Mouse (Mus musculus) lung, embryonic 16.5 days (tissue): ENCODE results near the gene Frmd4a. TPM values are rescaled to one million over a fixed set of nuclear protein-coding genes. Genes with fewer than 3 reads are reported as not detected.
"Not testable (repeated sequence)": the region's sequence is repeated elsewhere in the genome, so short reads cannot be mapped to it uniquely, and the experiment has no call there.

Source experiments
- ATAC-seq: fragments of 200-750 bp; cut with Nextera tagmentation; 2 replicates; pipeline ENCODE4 v1.8.0; 2017; ENCODE audit warnings: low read depth, mild to moderate bottlenecking, moderate library complexity
- H3K27ac ChIP-seq: fragments of 300-500 bp; sonication (generic); 2 replicates; pipeline ENCODE4 v1.5.1; 2014; ENCODE audit warnings: mild to moderate bottlenecking, control low read depth, low read length
- H3K27me3 ChIP-seq: fragments of 300-500 bp; sonication (generic); 2 replicates; pipeline ENCODE4 v1.6.1; 2014; ENCODE audit warnings: low read depth, low read length, mixed read lengths; ENCODE audit not compliant: control insufficient read depth, insufficient read depth
- H3K36me3 ChIP-seq: fragments of 300-500 bp; sonication (generic); 2 replicates; pipeline ENCODE4 v1.6.1; 2014; ENCODE audit warnings: low read length; ENCODE audit not compliant: control insufficient read depth, insufficient read depth
- H3K4me1 ChIP-seq: fragments of 300-500 bp; sonication (generic); replicated peaks from 2 replicates; pipeline ENCODE4 v1.6.1; 2014; ENCODE audit warnings: low read length, mixed read lengths; ENCODE audit not compliant: control insufficient read depth, insufficient read depth
- H3K4me2 ChIP-seq: fragments of 300-500 bp; sonication (generic); 2 replicates; pipeline ENCODE4 v1.6.1; 2014; ENCODE audit warnings: low read depth, low read length, control low read depth
- H3K4me3 ChIP-seq: fragments of 300-500 bp; sonication (generic); 2 replicates; pipeline ENCODE4 v1.5.1; 2014; ENCODE audit warnings: mild to moderate bottlenecking, low read length, control low read depth
- H3K9ac ChIP-seq: fragments of 300-500 bp; sonication (generic); 2 replicates; pipeline ENCODE4 v1.6.1; 2014; ENCODE audit warnings: low read length, control low read depth
- H3K9me3 ChIP-seq: fragments of 300-500 bp; sonication (generic); 2 replicates; pipeline ENCODE4 v1.6.1; 2016; ENCODE audit warnings: low read length; ENCODE audit not compliant: control insufficient read depth
- whole genome bisulfite sequencing: fragments of 180-500 bp; shearing (Covaris S2); extraction: QIAGEN DNeasy Blood & Tissue Kit; methylation state at CpG from one replicate; pipeline ENCODE4 v1.1.7; 2014; 5-methylcytosine and 5-hydroxymethylcytosine counted together
- polyA plus RNA-seq: library from polyadenylated mRNA; unstranded; fragments of >200 nt; fragmentation: Nextera tagmentation; extraction: Ambion mirVana; gene quantifications from 2 replicates; pipeline ENCODE4 v1.2.1, GENCODE M21; 2015

Gene Frmd4a
- polyA plus RNA-seq, 1 experiment from 2014 or later: 29.1 TPM

DNA sequence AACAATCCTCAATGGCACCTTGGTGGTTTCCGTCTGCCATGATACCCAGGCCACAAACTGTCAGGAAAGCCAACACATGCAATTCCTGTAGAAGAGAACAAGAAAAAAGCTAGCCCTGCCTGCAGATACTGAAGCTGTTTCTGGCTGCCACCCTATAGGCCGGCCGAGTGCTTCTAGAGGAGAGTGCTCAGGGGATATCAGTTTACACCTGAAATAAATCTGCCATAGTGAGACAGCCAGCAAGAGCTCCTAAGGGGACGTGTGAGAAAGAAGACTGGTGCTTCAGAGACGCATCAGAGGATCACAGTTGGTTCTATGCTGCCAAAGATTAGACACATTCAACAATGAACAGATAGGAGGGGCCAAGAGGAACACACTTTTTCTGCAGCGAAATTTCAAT, 593.8 kb downstream of the Frmd4a start:
- Histone ChIP-seq H3K4me3 (no peak overlapping the region), H3K27ac (no peak overlapping the region), H3K4me2 (no peak overlapping the region), H3K27me3 (no peaks in the 10 kb centered on the region), H3K9me3 (no peaks in the 10 kb centered on the region), H3K4me1 (peaks cover 4% of the 10 kb centered on the region), H3K36me3 (peaks cover 60% of the 10 kb centered on the region), H3K9ac (no peak overlapping the region)
- ATAC-seq: no peak
- 80% methylated on average over 6 of the region's 6 CpGs for WGBS

DNA sequence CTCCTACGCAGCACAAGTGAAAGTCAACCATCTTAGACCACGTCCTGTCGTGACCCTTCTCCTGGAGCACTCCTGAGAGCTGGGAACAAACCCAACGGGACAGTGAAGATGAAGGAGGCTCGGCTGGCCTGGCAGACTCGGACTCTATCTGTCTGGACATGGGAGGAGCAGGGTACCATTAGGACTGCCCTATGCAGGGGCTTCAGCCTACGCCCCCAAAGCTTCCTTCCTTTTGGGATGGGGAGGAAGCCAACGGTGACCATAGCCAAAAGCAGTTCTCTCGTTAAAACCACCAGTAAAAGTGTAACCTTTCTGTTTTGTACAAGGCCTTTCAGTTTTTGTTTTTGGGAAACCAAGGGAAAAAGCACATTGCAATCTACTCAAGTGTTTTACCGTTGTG, 594.2 kb downstream of the Frmd4a start:
- no peak for ATAC-seq
- 86% methylated on average over 10 of the region's 10 CpGs for WGBS
- H3K4me2 ChIP-seq: no peak overlapping the region
- no peaks in the 10 kb centered on the region for H3K27me3 ChIP-seq
- no peak overlapping the region for H3K9ac ChIP-seq
- peaks cover 4% of the 10 kb centered on the region for H3K4me1 ChIP-seq
- peaks cover 56% of the 10 kb centered on the region for H3K36me3 ChIP-seq
- H3K27ac ChIP-seq: no peak overlapping the region
- H3K4me3 ChIP-seq: no peak overlapping the region
- no peaks in the 10 kb centered on the region for H3K9me3 ChIP-seq

DNA sequence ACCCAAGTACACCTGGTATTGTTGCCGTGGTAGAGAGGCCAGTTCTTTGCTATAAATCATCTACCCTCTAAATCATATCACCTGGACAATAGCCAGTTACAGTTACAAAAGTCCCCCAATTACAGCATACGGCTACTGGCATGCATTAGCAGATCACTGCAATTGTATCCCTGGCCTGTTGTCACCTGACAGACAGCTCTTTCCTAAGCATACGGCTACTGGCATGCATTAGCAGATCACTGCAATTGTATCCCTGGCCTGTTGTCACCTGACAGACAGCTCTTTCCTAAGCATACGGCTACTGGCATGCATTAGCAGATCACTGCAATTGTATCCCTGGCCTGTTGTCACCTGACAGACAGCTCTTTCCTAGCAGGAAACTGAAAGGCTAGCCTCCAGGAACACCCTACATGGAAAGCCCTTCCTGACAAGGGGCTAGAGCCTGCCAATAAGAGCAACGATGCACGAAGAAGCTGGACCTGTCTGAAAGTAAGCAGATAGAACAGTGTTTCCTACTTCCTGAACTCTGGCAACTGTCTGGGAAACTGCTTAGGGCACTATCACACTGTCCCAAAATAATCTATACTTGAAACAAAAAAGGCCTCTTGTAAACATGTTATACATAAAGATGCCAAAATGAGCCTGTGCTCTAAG, 596.9 kb downstream of the Frmd4a start:
- ATAC-seq: peak; percentile 52
- 50% methylated on average over 6 of the region's 6 CpGs for WGBS

DNA sequence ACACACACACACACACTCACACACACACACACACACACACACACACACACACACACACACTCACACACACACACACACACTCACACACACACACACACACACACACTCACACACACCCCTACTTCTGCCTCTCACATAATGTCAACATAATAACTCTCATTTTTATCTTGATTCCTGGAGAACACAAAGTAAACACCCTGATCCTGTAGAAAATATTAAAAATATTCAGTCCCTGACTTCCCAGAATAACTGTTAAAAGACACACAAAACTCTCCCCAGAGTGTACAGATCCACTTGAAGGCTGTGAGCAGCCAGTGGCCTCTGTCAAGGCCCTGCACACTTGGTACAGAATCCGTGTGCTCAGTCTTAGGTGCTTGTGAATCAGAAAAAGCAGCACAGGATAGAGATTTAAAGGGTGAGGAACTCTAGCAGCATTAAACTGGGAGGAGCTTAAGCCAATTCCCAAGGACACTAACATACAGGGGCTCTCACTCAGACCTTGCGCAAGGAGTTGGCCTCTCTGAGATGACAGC, 597.6 kb downstream of the Frmd4a start:
- Histone ChIP-seq H3K4me3 (no peak overlapping the region), H3K4me1 (peaks cover 7% of the 10 kb centered on the region), H3K27me3 (no peaks in the 10 kb centered on the region), H3K36me3 (peaks cover 31% of the 10 kb centered on the region), H3K9me3 (no peaks in the 10 kb centered on the region), H3K4me2 (no peak overlapping the region), H3K27ac (peak overlapping the region; percentile 68), H3K9ac (no peak overlapping the region)
- peak; percentile 76 for ATAC-seq
- 67% methylated on average over 2 of the region's 2 CpGs for WGBS

More for the DNA sequence above, 596.9 kb downstream of the Frmd4a start:
- H3K4me2 ChIP-seq, H3K9me3 ChIP-seq, H3K4me3 ChIP-seq, H3K4me1 ChIP-seq, H3K9ac ChIP-seq, H3K27me3 ChIP-seq: not testable (repeated sequence)
- peak overlapping the region; percentile 68 for H3K27ac ChIP-seq
- H3K36me3 ChIP-seq: peaks cover 31% of the 10 kb centered on the region

DNA sequence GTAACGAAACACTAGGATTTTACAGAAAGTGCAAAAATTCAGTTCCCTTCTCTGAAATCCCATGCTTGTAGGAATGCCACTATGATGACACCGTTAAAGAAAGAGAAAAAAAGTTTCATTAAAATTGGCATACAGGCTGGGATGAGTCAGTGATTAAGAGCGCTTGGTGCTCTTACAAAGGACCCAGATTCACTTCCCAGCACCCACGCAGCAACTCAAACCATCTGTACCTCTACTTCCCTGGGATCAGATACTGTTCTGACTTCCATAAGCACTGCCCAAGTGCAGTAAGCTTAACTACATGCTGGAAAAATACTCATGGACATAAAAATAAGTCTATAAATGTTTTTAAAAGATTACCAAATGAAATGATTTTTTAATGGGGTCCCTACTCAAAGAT, 599.5 kb downstream of the Frmd4a start:
- 90% methylated on average over 4 of the region's 4 CpGs for WGBS
- peaks cover 14% of the 10 kb centered on the region for H3K36me3 ChIP-seq
- H3K4me1 ChIP-seq: peaks cover 14% of the 10 kb centered on the region
- H3K4me2 ChIP-seq: no peak overlapping the region
- H3K9ac ChIP-seq: no peak overlapping the region
- no peaks in the 10 kb centered on the region for H3K9me3 ChIP-seq
- no peaks in the 10 kb centered on the region for H3K27me3 ChIP-seq
- H3K27ac ChIP-seq: no peak overlapping the region
- H3K4me3 ChIP-seq: no peak overlapping the region
- no peak for ATAC-seq

DNA sequence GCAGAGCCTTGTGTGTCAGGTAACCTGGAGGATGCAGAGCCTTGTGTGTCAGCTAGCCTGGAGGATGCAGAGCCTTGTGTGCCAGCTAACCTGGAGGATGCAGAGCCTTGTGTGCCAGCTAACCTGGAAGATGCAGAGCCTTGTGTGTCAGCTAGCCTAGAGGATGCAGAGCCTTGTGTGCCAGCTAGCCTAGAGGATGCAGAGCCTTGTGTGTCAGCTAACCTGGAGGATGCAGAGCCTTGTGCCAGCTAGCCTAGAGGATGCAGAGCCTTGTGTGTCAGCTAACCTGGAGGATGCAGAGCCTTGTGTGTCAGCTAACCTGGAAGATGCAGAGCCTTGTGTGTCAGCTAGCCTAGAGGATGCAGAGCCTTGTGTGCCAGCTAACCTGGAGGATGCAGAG, 601.6 kb downstream of the Frmd4a start:
- ATAC-seq, H3K36me3 ChIP-seq, H3K27ac ChIP-seq, H3K27me3 ChIP-seq, H3K9me3 ChIP-seq, H3K9ac ChIP-seq, H3K4me3 ChIP-seq, H3K4me2 ChIP-seq: not testable (repeated sequence)
- H3K4me1 ChIP-seq: peaks cover 14% of the 10 kb centered on the region

DNA sequence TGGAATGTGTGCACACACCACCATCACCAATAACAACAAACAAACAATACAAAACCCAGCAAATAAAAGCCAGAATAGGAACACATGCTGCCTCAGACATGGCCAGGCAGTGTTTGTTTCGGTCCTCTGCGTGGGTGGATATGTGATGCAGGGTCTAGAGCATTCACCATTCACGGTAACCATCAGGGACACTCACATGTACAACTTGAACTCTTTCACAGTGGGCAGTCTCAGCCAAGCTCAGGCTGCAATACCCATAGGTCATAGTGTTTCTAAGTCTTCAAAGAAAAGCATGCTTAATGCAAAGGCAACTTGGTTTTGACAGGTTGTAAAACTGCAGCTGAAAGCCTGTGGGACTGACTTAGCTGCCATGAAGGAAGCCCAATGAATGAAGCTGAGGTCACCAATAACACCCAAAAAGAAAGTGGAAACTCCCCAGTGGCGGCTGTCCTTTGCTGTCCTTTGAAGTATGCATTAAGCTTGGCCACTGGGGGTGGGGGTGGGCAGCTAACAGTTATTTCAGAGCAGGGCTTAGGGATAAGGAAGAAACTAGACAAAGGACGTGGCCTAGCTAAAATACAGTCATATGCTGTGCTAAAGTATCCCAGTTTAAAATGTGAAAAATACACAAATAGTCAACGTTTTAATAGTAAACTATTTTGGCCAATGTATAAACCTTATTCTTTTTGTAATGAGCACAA, 602.5 kb downstream of the Frmd4a start:
- H3K36me3 ChIP-seq: 0 out of 2 replicates have a peak, but pooled peaks cover 4% of the 10 kb centered on the region
- H3K4me3 ChIP-seq: no peak overlapping the region
- no peak overlapping the region for H3K4me2 ChIP-seq
- 50% methylated on average over 6 of the region's 6 CpGs for WGBS
- H3K27me3 ChIP-seq: no peaks in the 10 kb centered on the region
- ATAC-seq: peak; percentile 41
- H3K27ac ChIP-seq: peak overlapping the region; percentile 56
- H3K9ac ChIP-seq: no peak overlapping the region
- peaks cover 14% of the 10 kb centered on the region for H3K4me1 ChIP-seq
- no peaks in the 10 kb centered on the region for H3K9me3 ChIP-seq

DNA sequence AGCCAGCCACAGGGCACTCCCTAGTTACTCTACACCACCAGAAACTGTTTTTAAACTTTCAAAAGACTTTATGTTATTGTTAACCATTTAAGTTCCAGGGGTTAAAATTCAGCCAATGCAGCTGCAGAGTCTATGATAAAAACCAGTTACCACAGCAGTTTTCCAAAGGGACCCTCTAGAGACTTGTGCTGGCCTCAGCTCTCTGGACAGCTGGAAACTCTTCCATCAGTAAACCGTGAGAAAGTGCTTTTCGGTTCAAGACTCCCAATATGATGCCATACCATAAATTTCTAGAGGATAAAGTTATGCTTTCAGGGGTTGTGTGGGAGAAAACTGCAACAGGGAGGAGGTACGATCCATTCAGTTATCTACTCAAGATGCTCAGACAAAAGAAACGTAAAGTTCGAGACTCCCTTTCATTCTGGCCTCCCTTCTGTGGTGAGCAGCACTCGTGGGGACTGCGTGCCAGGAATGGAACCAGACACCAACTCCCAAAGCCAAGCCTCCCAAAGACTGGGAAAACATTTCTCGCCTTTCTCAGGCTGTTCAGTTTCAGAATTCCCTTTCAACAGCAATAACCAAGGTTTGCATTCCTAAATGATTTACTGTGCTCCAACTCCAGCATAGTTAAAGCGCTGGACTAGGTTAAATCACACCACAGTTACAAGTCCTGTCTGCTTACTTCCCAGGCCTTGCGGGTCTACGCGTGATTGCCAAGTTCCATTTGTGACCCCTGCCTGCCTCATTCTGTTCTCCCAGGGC, 603.3 kb downstream of the Frmd4a start:
- ATAC-seq: peak; percentile 76
- Histone ChIP-seq H3K4me2 (no peak overlapping the region), H3K27me3 (no peaks in the 10 kb centered on the region), H3K9ac (no peak overlapping the region), H3K27ac (peak overlapping the region; percentile 56), H3K9me3 (no peaks in the 10 kb centered on the region), H3K4me3 (no peak overlapping the region), H3K36me3 (0 out of 2 replicates have a peak, but pooled peaks cover 4% of the 10 kb centered on the region), H3K4me1 (peaks cover 10% of the 10 kb centered on the region)
- 58% methylated on average over 12 of the region's 12 CpGs for whole genome bisulfite sequencing

DNA sequence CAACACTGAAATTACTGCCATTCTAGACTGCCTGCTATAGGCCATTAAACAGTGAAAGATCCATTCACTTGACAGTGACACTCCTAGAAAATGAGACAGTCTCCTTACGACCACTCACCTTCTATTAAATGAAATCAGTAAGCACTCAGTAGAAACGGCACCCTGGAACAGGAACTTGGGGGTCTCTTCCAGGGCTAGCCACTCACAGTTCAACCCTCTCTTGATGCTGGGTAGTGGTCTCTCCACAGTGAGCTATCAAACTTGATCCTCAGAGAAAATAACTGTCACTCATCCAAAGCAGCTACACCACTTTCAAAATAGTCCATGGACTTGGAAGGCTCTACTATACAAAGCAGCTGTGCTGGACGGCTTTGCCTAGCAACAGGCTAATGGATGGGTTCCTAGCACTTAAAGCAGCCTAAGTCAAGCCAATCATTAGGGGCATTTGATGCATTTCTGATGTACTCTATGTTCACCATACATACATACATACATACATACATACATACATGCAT, 604.0 kb downstream of the Frmd4a start:
- Histone ChIP-seq H3K4me1 (peaks cover 15% of the 10 kb centered on the region), H3K27me3 (no peaks in the 10 kb centered on the region), H3K9ac (no peak overlapping the region), H3K36me3 (0 out of 2 replicates have a peak, but pooled peaks cover 7% of the 10 kb centered on the region), H3K9me3 (no peaks in the 10 kb centered on the region), H3K4me2 (no peak overlapping the region), H3K4me3 (no peak overlapping the region), H3K27ac (peak overlapping the region; percentile 56)
- 63% methylated on average over 3 of the region's 3 CpGs for WGBS
- 0 out of 2 replicates have a peak, but pooled peaks have one; percentile 24 for ATAC-seq
